Mouse (Mus musculus): ENCODE results near the gene Cdc37.

DNA sequence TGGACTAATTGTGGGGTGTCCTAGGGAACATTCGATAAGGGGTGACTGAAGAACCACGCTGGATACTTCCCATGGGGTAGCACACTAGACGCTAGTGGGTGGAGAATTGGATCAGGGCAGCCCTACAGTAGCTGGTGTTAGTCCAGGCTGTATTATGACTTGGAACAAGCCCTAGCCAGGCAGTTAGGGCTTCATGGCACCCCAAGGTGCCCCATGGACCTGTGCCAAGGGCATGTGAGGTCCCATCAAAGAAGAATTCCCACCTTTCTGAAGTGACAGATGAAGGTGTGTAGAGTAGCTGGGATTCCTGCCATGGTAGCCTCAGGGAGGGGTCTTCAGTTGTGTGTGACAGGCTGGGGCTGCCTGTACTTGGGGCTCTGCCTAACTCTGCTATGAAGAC lies 16.7 kb upstream of the Cdc37 start:
- TF ChIP-seq CTCF (IDR thresholded peaks at IDR 0.05; ENCODE audit: low read depth) (no peak), EP300 (IDR thresholded peaks at IDR 0.05; ENCODE audit: low read depth) (no peak)
